Mouse (Mus musculus) E14TG2a.4 (cell line): Measurements from ENCODE around the gene Zfp536.

Experiments
- CTCF ChIP-seq: conservative IDR thresholded peaks from 2 replicates; pipeline ENCODE4 v1.5.1; 2014; ENCODE audit warnings: low read length
- NANOG ChIP-seq: IDR thresholded peaks from 2 replicates; pipeline ENCODE4 v1.6.1; 2014; ENCODE audit warnings: borderline replicate concordance, low read length, mixed read lengths

GRCm38 (mm10) chr7:37704464-37704863 lies 69.0 kb downstream of the Zfp536 start:
- TF ChIP-seq CTCF: no peak
- no peak for TF ChIP-seq NANOG
